Mouse (Mus musculus) bone marrow, adult 2 months (tissue): ENCODE data around the gene Rap1gap.

Source experiments
- CTCF ChIP-seq: fragments of 200-500 bp; IDR thresholded peaks from 2 replicates; pipeline ENCODE4 v1.5.1; 2011; ENCODE audit warnings: low read length, control low read depth; ENCODE audit not compliant: control insufficient read depth, insufficient read depth
- POLR2A ChIP-seq: fragments of 200-500 bp; IDR thresholded peaks from 2 replicates; pipeline ENCODE4 v1.6.1; 2011; ENCODE audit warnings: low read depth, mild to moderate bottlenecking, control low read depth, low read length, borderline replicate concordance; ENCODE audit not compliant: control insufficient read depth

GRCm38 (mm10) chr4:137646262-137646661 lies 18.3 kb upstream of the Rap1gap start:
- TF ChIP-seq CTCF (no peak), POLR2A (no peak)
